Mouse (Mus musculus) right cerebral cortex, postnatal 4 days (tissue): Measurements from ENCODE around the gene Pdpk1.

Experiments
- DNase-seq: peaks from one replicate; pipeline ENCODE4 v3.0.0-alpha.2; 2022

The Pdpk1 gene

GRCm38 (mm10) chr17:24030551-24030950, 120.2 kb downstream of the Pdpk1 start:
- no peak for DNase-seq

- DNase-seq, result no peak
Observed at GRCm38 (mm10) chr17:24029477-24029876, 121.2 kb downstream of the Pdpk1 start.
